Mouse (Mus musculus) T-helper 2 cell (primary cell): ENCODE measurements at regions not wholly inside any gene's neighbourhood (a gene's known extent, or its start where the extent isn't known, plus 50 kb on each side); places are given as distances from the start of the nearest gene placed in this dataset.

Source experiments
- in situ Hi-C: fragments of 300-600 bp; cut with MboI, MseI; formaldehyde crosslinking; loops from one replicate; pipeline ENCODE4 v1.15.1; 2025; ENCODE audit warnings: high pct_unique_total_duplicates

DNA sequence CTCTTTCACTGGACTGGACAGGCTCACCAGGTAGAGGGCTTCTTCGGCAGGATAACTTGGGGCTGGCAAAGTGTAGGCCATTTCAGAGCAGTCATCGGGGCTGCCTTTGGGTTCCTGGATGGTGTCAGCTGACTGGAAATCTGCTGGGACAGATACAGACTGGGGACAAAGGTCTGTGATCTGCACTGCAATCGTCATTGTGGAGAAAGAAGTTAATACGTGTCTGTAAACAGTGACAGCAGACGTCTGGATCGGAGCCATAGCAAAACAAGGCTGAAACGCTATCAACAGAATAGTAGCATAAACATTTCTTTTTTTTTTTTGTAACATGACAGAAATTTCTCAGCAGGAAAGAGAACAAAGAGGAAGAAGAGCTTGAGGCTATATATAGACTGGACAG lies 171.8 kb upstream of the Fggy start:
- in situ Hi-C loops, result no loop called here

DNA sequence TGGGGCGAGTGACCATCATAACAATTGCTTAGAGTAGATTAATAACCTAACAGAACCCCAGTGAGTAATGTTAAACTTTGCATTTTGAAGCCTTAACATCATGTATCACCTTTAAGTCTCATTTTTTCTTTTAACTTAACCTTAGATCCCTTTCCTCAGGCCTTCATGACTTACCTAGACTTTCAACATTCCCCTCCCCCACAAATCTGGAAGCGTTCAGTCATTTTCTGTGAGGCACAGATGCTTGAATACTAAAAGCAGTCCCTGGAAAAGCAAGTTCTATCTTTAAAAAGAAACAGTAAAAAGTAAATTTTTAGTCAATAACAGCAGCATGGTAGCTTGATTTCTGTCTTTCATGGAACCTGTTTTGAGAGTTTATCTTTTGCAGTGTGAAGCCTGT lies 171.3 kb upstream of the Fggy start:
- in situ Hi-C loops, result no loop called here

DNA sequence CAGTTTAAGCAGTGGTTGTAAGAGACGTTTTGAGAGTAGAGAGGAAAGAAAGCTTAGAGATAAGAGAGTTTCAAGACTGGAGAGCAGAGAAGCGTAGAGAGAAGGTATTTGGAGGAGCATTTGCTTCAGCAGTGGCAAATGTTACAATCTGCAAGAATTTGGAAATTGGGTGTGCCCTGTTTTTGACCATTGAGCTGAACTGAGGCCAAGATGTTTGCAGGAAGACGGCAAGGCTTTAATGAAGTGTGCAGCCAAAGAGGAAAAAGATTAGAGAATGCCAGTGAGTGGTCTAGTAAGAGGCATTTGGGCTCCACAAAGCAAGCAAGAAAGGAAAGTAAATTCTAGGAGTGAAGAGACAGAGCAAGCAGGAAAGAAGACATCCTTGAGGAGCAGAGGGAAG lies 168.8 kb upstream of the Fggy start:
- in situ Hi-C loops, result no loop called here

DNA sequence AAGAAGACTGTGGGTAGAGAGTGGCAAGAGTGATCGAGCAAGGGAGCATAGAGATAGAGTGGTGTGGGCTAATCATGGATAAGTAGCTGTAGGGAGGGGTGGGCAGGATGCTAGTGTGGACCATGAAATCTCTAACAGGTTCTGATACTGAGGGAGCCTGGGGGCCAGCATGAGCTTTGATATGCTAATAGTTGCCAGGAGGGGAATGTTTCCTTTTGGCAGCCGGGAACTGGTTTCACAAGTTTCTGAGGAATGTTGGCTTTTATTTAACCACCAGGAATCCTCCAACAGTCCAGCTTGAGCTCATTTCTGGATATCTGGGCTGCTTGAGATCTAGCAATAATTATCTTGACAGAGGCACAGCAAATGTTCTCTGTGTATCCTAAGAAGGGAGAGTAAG lies 167.7 kb upstream of the Fggy start:
- in situ Hi-C loops, result no loop called here

DNA sequence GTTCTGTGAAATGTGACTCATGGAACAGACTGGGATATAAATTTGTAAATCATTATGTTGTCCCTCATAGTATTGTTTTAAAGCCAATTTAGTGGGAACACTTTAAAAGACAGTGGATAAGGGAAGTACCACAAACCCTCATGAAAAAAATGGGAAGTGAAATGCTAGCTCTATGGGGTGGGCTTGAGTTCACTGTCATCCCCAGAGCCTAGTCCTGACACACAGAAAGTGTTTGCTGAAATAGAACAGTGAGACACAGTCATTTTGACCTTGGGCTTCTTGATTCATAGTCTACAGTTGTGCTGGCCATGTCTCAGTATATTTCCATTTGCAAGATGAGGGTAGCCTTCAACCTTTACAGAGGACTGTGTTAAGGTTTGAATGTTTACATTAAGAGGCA lies 166.8 kb upstream of the Fggy start:
- in situ Hi-C loops, result no loop called here

DNA sequence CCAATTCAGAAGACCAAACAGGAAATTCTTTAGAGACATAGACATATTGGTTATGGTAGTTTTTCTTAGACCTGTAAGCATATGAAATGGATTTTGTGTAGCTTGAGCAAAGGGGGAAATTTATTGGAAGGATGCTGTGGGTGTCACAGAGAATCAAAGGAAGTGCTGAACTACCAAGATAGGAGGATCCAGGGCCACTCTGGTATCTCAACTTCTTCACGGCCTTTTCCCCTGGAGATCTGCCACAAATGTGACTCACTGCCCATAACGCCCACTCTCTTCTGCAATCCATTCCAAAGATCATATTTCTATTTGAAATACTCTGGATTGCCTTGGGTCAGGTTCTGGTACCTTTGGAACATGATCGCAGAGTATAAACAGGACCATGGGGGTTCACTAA lies 161.6 kb upstream of the Fggy start:
- in situ Hi-C loops, result no loop called here

DNA sequence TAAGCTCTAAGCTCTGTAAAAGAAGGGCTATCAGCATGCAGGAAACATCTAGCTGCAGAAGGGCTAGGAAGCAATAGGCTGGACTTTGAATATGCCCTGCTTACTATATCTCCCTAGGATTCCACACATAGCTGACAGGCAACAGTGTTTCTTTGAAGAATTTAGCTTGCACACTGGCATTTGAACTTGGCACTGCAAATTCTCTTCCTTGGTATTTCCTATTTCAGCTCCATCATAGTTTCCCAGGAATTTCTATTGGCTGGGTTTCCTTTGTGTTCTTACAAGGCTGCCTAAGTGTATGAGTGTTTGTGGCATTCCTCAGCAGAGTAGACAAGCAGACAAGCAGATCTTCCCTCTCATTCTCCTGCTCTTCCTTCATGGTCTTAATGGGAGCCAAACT lies 159.0 kb upstream of the Fggy start:
- in situ Hi-C loops, result no loop called here

DNA sequence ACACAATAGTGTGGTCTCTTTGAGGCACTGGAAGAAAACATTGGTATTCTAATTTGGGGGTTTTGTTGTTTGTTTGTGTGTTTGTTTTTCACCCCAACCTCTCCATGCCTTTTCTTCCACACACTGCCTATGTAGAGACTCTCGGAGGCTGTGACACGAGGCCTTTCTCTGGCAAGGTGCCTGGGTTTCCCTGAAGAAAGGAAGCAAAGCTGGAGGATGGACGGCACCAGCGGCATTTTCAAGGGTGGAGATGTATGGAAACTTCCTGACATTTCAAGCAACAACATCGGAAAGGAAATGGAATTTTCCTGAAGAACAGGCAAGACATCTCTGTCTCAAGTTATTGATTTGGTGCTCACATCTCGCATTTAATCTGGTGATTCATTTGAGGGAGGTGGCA lies 155.0 kb upstream of the Fggy start:
- in situ Hi-C loops, result no loop called here

DNA sequence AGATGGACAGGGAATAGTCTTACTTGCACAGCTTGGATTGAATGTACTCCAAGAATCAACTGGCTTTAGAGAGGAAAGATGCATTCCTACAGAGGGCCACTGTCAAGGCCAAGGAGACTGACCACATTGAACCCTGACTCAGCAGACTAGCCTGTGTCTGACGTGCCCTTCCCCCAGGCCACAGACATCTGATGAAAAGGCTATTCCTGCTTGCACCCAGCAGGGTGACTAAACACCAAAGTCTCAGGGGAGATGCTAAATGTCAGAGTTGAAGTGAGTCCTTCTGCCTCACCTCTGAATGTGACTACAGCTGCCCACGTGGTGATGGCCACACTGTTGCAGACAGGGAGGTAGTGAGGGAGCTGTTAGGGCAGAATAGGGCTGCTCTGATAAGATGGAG lies 140.2 kb upstream of the Fggy start:
- in situ Hi-C loops, result no loop called here

DNA sequence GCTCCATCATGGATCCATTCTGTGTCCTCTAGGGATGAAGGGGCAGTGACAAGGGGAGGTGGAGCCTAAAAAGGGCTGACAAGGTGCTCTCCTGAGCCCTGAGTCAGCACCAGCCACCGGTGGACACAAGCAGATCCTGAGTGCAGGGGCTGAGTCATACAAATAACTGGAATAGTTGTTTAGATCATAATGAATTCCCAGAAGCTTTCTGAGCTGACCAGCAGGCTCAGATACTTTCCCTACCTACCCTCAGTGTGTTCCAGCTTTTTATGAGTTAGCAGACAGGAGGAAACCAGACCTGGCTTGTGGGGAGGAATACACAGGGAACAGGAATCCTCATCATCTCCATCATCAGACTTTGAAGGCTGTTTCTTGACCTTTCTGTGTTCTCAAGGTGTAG lies 130.7 kb upstream of the Fggy start:
- in situ Hi-C loops, result no loop called here

DNA sequence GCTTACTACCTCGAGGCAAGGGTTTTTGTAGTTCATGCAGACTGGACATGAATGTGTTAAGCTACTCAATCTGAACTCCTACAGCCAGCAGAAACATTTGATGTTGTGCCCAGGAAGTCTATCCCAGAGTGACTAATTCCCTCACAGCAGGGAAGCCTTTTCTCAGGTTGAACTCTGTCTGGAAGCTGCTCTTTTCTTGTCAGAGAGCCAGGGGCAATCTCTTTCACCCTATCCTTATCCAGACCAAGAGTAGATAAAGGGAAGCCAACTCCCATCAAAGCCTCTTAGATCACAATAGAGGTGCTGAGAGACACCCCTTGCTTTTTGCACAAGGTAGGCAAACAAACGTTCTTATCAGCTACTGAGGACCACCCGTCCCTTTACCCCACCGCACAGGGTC lies 122.8 kb upstream of the Fggy start:
- in situ Hi-C loops, result no loop called here

DNA sequence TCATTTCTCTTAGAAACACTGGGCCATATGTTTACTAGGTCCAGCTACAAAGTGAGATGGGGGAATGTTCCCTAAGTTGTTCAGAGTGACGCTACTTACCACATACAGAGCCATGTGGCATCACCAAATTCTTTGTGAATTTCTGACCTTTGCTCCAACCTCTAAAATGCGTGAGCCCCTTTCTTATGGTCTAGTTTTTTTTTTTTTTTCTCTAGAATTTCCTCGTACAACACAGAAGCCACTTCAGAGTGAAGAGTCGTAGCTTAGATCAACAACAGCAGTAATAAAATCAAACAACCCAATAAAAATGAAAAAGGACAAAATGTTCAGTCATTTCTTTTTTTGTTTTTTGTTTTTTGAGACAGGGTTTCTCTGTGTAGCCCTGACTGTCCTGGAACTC lies 122.2 kb upstream of the Fggy start:
- in situ Hi-C loops, result no loop called here

DNA sequence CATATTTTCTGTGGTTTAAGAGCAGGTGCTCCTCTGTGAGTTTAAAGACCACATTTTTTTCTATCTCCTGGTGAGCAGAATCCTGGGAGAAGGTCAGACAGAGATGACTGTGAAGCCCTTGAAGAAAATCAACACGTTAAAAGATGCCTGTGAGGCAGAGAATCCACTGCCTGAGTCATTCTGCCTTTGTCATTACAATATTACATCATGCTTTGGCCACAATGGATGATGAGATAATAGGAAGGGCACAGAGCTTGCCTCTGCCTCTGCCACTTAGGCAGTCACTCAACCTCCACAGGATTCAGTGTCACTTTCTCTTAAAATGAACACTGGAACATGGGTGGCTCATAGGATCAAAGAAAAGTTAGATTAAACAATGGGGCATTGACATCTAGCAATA lies 117.5 kb upstream of the Fggy start:
- in situ Hi-C loops, result loop anchor here (10.0 kb wide), 1 partner anchor 385 kb away; the partner anchor contains the start of gene Jun

DNA sequence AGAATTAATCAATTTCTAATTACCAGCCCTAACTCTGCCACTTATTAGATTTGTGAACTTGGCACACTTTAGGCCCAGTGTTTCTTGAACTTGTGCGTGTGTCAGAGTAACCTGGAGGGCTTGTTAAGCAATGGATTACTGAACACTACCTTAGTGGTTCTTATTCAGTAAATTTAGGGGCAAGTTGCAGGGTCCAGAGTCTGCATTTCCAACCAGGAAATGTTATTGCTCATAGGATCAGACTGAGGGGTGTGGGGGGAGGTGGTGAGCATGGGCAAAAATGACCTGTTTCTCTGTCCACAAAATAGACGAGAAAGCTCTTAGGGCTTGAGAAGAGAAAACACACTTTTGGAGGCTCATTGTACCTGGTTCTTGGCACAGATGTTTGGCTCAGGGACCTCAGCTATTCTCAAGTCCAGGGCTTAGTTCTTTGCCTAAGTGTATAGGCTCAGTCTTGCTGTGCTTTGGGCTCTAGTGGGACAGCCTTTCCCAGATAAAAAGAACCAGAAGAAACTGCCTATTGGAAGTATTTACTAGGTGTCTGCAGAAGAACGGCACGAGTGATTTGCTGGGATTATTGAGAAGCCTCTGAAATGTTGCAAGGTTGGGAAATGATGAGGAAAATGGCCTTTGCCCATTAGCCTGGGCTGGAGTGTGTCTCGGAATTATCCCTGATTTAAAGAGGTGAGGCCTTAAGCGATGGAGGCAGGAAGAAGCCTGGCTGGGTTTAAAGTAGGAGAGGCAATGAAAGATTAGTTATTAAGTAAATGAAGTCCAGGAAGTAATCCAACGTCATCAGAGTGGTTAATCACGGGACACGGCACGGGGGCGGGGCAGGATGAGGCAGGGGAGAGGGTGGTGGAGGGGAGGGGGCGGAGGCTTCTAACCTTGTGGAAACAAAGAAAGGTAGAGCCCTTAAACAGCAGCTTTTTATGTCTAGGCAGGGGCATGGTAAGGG lies 113.2 kb upstream of the Fggy start:
- in situ Hi-C loops, result loop anchor here (10.0 kb wide), 1 partner anchor 389 kb away; the partner anchor contains the start of gene Jun

DNA sequence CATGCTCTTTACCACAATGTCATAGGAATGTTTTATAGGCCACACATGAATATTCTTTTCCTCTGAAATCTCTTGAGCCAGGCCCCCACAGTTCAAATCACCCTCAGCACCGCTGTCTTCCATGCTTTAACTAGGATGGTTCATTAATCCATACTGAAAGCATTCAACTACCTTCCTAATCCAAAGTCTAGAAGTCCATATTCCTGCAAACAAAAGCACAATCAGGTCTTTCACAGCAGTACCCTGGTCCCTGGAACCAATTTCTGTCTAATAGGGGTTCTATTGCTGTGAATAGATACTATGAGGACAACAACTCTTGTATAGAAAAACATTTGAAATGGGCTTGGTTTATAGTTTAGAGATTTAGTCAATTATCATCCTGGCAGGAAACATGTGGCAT lies 107.0 kb upstream of the Fggy start:
- in situ Hi-C loops, result no loop called here

DNA sequence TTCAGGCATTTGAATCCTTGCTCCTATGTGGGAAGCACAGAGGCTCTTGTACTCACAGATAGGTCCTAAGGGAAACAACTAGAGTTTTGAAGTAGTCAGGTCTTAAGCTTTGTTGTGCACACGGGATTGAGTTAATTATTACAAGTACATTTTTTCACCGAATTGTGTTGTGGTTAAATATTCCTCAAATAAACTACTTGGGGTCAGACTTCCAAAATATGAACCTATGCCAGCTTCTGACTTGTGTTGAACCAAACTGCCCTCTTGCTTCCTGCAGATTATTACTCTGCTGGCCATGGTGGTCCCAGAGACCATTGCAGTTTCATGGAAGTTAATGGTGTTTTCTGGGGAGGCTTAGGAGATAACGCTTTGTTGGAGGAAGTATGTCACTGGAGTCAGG lies 105.5 kb upstream of the Fggy start:
- in situ Hi-C loops, result no loop called here

DNA sequence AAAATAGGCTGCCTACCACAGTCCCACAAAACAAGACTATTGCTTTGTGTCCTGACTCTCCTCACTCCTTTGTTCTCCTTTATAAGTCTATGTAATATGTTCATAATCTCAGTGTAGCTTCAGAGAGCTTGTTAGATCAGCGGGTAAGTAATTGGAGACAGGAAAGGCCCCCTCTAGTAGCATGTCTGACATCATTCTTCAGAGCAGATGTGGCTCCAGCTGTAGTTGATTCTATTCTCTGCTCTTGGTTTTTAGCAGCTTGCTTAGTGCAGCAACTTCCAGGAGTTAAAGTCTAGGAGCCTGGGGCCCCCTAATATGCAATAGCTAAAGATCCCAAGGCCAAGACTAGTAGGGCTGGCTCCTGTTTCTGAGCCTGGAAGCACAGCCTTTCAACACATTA lies 101.0 kb upstream of the Fggy start:
- in situ Hi-C loops, result no loop called here

DNA sequence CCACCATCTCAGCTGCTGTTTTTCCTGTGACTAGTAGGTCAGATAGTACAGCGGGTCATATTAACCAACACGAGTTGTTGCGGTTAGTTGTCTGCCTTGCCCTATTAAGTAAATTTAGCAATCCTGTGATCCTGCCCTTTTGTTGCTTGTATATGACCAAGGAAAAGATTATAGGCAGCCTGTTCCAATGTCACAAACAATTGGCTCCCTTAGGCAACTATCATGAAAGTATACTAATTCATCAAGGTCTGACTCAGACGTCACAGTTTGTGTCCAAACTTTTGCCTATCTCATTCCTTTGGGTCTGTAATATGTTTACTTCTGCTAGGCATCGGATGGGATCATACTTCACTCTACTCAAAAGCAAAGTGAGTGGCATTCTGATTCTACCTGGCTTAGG lies 100.4 kb upstream of the Fggy start:
- in situ Hi-C loops, result no loop called here

DNA sequence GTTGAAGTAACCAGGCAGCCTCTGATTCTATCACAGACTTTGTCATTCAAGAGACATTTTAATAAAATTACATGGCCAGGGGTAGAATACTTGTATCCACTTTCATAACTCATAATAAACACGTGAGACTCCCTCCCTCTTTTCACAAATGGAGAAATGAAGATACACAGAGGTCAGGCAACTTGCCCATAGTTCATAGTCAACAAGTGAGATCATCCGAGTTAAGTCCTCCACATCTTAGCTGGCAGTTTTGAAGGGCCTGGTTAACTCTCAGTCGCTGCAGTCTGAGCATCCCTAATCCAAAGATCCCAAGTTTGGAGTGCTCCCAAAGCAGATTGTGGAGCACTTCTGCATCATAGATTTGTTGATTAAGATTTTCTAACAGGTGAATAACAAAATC lies 94.8 kb upstream of the Fggy start:
- in situ Hi-C loops, result no loop called here

DNA sequence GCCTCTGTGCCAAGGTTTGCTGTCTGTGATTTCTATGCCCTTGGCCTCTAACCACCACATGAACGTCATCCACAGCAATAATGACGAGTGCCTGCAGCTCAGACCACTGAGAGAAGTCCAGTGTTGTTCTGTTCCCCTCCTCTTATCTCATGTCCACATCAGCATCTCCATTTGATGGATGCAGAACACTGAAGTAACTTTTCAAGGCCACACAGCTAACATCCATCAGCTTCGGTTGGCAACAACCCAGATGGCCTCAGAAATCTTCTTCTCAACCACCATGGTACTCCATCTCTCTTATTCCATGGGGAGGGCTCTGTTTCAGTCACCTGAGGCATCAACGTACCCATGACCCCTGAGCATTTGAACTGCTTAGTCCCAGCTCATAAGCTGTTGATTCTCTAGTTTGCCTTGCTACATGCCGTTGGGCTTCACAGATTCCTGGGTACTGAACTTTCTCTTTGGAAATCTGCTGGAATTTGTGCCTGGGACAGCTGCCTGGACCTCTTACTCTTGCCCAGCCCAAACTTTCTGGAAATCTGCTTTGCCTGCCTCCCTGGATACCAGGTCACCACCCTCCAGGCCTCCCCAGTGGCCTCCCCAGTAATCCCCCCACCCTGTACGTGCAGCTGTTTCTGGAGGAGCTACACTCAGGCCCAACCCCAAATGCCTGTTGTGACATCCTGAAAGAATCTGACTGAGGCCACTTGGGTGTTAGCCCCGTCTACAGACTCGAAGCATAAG lies 94.1 kb upstream of the Fggy start:
- in situ Hi-C loops, result no loop called here

DNA sequence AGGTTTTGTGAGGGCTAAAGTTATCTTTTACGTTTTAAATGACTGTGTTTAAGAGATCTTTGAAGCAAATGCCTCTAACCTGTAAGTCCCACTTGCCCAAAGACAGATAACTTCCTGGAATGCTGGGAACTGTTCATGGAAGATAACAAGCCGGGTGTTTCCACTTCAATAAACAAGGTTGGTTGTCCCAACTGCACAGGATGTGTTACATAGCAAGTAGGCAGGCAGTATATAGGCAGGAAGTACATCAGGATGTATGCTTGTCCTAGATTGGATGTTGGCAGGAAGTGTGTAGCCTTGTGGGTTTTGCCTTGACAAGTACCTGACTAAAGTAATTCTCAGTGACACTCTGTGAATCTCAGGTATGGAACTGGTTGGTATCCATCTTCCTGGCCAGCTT lies 90.7 kb upstream of the Fggy start:
- in situ Hi-C loops, result no loop called here

DNA sequence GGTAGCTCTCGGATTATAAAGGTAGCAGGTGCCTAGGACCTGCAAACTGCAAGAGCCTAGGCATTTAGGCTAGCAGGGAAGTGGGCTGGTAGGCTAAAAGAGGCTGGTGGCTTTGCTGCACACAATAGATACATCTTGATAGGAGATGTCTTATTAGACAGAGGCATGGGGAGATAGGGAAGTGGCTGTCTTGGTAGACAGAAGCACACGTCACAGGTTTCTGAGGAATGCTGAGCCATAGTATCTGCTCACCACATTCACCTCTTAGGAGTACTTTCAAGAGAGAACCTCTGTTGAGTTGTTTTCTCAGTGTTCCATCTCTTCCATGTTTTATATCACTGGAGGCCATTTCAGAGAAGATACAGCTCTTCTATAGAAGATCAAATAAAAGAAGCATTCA lies 89.8 kb upstream of the Fggy start:
- in situ Hi-C loops, result no loop called here
